Mouse (Mus musculus) cerebellum, adult 8-10 months (tissue): ENCODE measurements around the gene Vrk1.

Experiments
- DNase-seq: peaks from one replicate; pipeline ENCODE4 v3.0.0; 2022

The Vrk1 gene

GRCm38 (mm10) chr12:106055799-106056198 is 45.8 kb downstream of the Vrk1 start:
- DNase-seq = peak; percentile 85

- DNase-seq = no peak
Observed at GRCm38 (mm10) chr12:106059873-106060573, 50.0 kb downstream of the Vrk1 start.

GRCm38 (mm10) chr12:106070434-106071155 is 60.6 kb downstream of the Vrk1 start:
- no peak for DNase-seq

GRCm38 (mm10) chr12:106071575-106072166 is 61.6 kb downstream of the Vrk1 start:
- no peak for DNase-seq

- no peak for DNase-seq
Observed at GRCm38 (mm10) chr12:106074371-106075155, 64.5 kb downstream of the Vrk1 start.

- no peak for DNase-seq
Observed at GRCm38 (mm10) chr12:106076131-106076530, 66.1 kb downstream of the Vrk1 start.

GRCm38 (mm10) chr12:106080511-106080910 is 70.5 kb downstream of the Vrk1 start:
- DNase-seq = no peak

GRCm38 (mm10) chr12:106080945-106081747 is 71.1 kb downstream of the Vrk1 start:
- peak; percentile 57 for DNase-seq

GRCm38 (mm10) chr12:106081748-106082140 is 71.7 kb downstream of the Vrk1 start:
- DNase-seq = no peak

GRCm38 (mm10) chr12:106082191-106082957 is 72.3 kb downstream of the Vrk1 start:
- DNase-seq = no peak

GRCm38 (mm10) chr12:106082958-106083381 is 72.9 kb downstream of the Vrk1 start:
- DNase-seq = no peak

- no peak for DNase-seq
Observed at GRCm38 (mm10) chr12:106084126-106084525, 74.1 kb downstream of the Vrk1 start.

GRCm38 (mm10) chr12:106094827-106095226 is 84.8 kb downstream of the Vrk1 start:
- DNase-seq = no peak

- no peak for DNase-seq
Observed at GRCm38 (mm10) chr12:106102003-106102402, 92.0 kb downstream of the Vrk1 start.

- DNase-seq = no peak
Observed at GRCm38 (mm10) chr12:106102726-106103643, 93.0 kb downstream of the Vrk1 start.

GRCm38 (mm10) chr12:106107272-106107671 is 97.2 kb downstream of the Vrk1 start:
- no peak for DNase-seq

GRCm38 (mm10) chr12:106115070-106115891 is 105.3 kb downstream of the Vrk1 start:
- no peak for DNase-seq

- peak; percentile 25 for DNase-seq
Observed at GRCm38 (mm10) chr12:106115892-106116206, 105.8 kb downstream of the Vrk1 start.

GRCm38 (mm10) chr12:106123276-106123675 is 113.2 kb downstream of the Vrk1 start:
- peak; percentile 35 for DNase-seq

- DNase-seq = no peak
Observed at GRCm38 (mm10) chr12:106124581-106124980, 114.6 kb downstream of the Vrk1 start.
